Mouse (Mus musculus) intestine, embryonic 16.5 days (tissue): ENCODE results near the gene Cux2. TPM values are rescaled to one million over a fixed set of nuclear protein-coding genes. Genes with fewer than 3 reads are reported as not detected.

Experiments used
- ATAC-seq: fragments of 200-750 bp; cut with Nextera tagmentation; 2 replicates; pipeline ENCODE4 v1.8.0; 2017; ENCODE audit warnings: moderate TSS enrichment, moderate library complexity
- H3K27ac ChIP-seq: fragments of 300-500 bp; sonication (generic); 2 replicates; pipeline ENCODE4 v1.5.1; 2014; ENCODE audit warnings: mild to moderate bottlenecking, low read length
- H3K27me3 ChIP-seq: fragments of 300-500 bp; sonication (generic); replicated peaks from 2 replicates; pipeline ENCODE4 v1.6.1; 2014; ENCODE audit warnings: low read length, control low read depth, mixed read lengths; ENCODE audit not compliant: control insufficient read depth, insufficient read depth
- H3K36me3 ChIP-seq: fragments of 300-500 bp; sonication (generic); 2 replicates; pipeline ENCODE4 v1.6.1; 2014; ENCODE audit warnings: low read length, control low read depth; ENCODE audit not compliant: control insufficient read depth, insufficient read depth
- H3K4me1 ChIP-seq: fragments of 300-500 bp; sonication (generic); 2 replicates; pipeline ENCODE4 v1.6.1; 2014; ENCODE audit warnings: low read length, control low read depth, mixed read lengths; ENCODE audit not compliant: control insufficient read depth, insufficient read depth
- H3K4me2 ChIP-seq: fragments of 300-500 bp; sonication (generic); 2 replicates; pipeline ENCODE4 v1.6.1; 2014; ENCODE audit warnings: low read depth, low read length, control low read depth
- H3K4me3 ChIP-seq: fragments of 300-500 bp; sonication (generic); 2 replicates; pipeline ENCODE4 v1.5.1; 2014; ENCODE audit warnings: mild to moderate bottlenecking, low read length
- H3K9ac ChIP-seq: fragments of 300-500 bp; sonication (generic); 2 replicates; pipeline ENCODE4 v1.6.1; 2014; ENCODE audit warnings: low read depth, low read length
- H3K9me3 ChIP-seq: fragments of 300-500 bp; sonication (generic); 2 replicates; pipeline ENCODE4 v1.6.1; 2016; ENCODE audit warnings: low read length, control low read depth; ENCODE audit not compliant: control insufficient read depth
- WGBS: fragments of 180-500 bp; shearing (Covaris S2); extraction: QIAGEN DNeasy Blood & Tissue Kit; methylation state at CpG from one replicate; pipeline ENCODE4 v1.1.7; 2014; 5-methylcytosine and 5-hydroxymethylcytosine counted together
- microRNA-seq: library from miRNA; unstranded; fragments of <30 nt; microRNA quantifications from one replicate; pipeline ENCODE4, GENCODE M21; 2016
- polyA plus RNA-seq: library from polyadenylated mRNA; unstranded; fragments of >200 nt; fragmentation: Nextera tagmentation; extraction: Ambion mirVana; gene quantifications from 2 replicates; pipeline ENCODE4 v1.2.1, GENCODE M21; 2015

Cux2 gene
- polyA plus RNA-seq, 1 experiment from 2014 or later: 4.8 TPM

- H3K4me3 ChIP-seq: no peak overlapping the region
- peaks cover 19% of the 10 kb centered on the region for H3K36me3 ChIP-seq
- H3K27me3 ChIP-seq: no peaks in the 10 kb centered on the region
- no peak overlapping the region for H3K4me2 ChIP-seq
- H3K27ac ChIP-seq: no peak overlapping the region
- no peak for ATAC-seq
- H3K9ac ChIP-seq: no peak overlapping the region
- H3K4me1 ChIP-seq: peaks cover 7% of the 10 kb centered on the region; the same call in 1 of the 2 replicates
- H3K9me3 ChIP-seq: no peaks in the 10 kb centered on the region
- WGBS: 79% methylated on average over 17 of the region's 17 CpGs
Measured at GRCm38 (mm10) chr5:121810331-121811151, 239.4 kb downstream of the Cux2 start.

GRCm38 (mm10) chr5:121809667-121810224 is 240.2 kb downstream of the Cux2 start:
- Histone ChIP-seq H3K9ac (no peak overlapping the region), H3K4me2 (no peak overlapping the region), H3K9me3 (no peaks in the 10 kb centered on the region), H3K4me3 (no peak overlapping the region), H3K27ac (no peak overlapping the region), H3K4me1 (peaks cover 7% of the 10 kb centered on the region; the same call in 1 of the 2 replicates), H3K27me3 (no peaks in the 10 kb centered on the region), H3K36me3 (peaks cover 19% of the 10 kb centered on the region)
- ATAC-seq: no peak
- 53% methylated on average over 5 of the region's 5 CpGs for WGBS

GRCm38 (mm10) chr5:121808202-121808601 is 241.7 kb downstream of the Cux2 start:
- 88% methylated on average over 2 of the region's 2 CpGs for WGBS
- Histone ChIP-seq H3K36me3 (peaks cover 15% of the 10 kb centered on the region), H3K9me3 (no peaks in the 10 kb centered on the region), H3K4me1 (peaks cover 7% of the 10 kb centered on the region; the same call in 1 of the 2 replicates), H3K4me3 (no peak overlapping the region), H3K4me2 (no peak overlapping the region), H3K9ac (no peak overlapping the region), H3K27ac (no peak overlapping the region), H3K27me3 (no peaks in the 10 kb centered on the region)
- no peak for ATAC-seq

- 58% methylated on average over 3 of the region's 3 CpGs for WGBS
- H3K9ac ChIP-seq: no peak overlapping the region
- no peaks in the 10 kb centered on the region for H3K27me3 ChIP-seq
- H3K4me3 ChIP-seq: no peak overlapping the region
- H3K27ac ChIP-seq: peak overlapping the region; percentile 18; the same call in 1 of the 2 replicates
- no peak for ATAC-seq
- peaks cover 7% of the 10 kb centered on the region; the same call in 1 of the 2 replicates for H3K4me1 ChIP-seq
- H3K4me2 ChIP-seq: no peak overlapping the region
- peaks cover 13% of the 10 kb centered on the region for H3K36me3 ChIP-seq
- no peaks in the 10 kb centered on the region for H3K9me3 ChIP-seq
Measured at GRCm38 (mm10) chr5:121807186-121807585, 242.7 kb downstream of the Cux2 start.

Small RNA genes lying within 50 kb of the gene (microRNA-seq; reads per million reads assigned to microRNA genes)
- gene Mir7031: not detected

Other genes with a start within 250 kb of the Cux2 start
- 7.7 and 9.9 TPM in 2 replicates for gene Sh2b3, start 212.5 kb downstream of the Cux2 start, polyA plus RNA-seq
- 38.1 and 44.6 TPM in 2 replicates for gene Pheta1, start 201.1 kb downstream of the Cux2 start, polyA plus RNA-seq
- 0.87 and 1.9 TPM in 2 replicates for gene Myl2, start 50.8 kb upstream of the Cux2 start, polyA plus RNA-seq
- gene Ccdc63, start 90.7 kb upstream of the Cux2 start, polyA plus RNA-seq: not detected in 2 replicates
- 213 and 215 TPM in 2 replicates for gene Ppp1cc, start 108.2 kb upstream of the Cux2 start, polyA plus RNA-seq
- gene Hvcn1, start 156.7 kb upstream of the Cux2 start, polyA plus RNA-seq: 5.6 and 5.7 TPM in 2 replicates
- gene Tctn1, start 214.4 kb upstream of the Cux2 start, polyA plus RNA-seq: 3.2 and 3.5 TPM in 2 replicates
- 6.8 and 9.9 TPM in 2 replicates for gene Pptc7, start 234.3 kb upstream of the Cux2 start, polyA plus RNA-seq